Mouse (Mus musculus) cerebellum, adult 8-10 months (tissue): ENCODE results near the gene Pdpk1.
"Not testable (repeated sequence)": the region's sequence is repeated elsewhere in the genome, so short reads cannot be mapped to it uniquely, and the experiment has no call there.

Source experiments
- DNase-seq: peaks from one replicate; pipeline ENCODE4 v3.0.0; 2022

The Pdpk1 gene

DNA sequence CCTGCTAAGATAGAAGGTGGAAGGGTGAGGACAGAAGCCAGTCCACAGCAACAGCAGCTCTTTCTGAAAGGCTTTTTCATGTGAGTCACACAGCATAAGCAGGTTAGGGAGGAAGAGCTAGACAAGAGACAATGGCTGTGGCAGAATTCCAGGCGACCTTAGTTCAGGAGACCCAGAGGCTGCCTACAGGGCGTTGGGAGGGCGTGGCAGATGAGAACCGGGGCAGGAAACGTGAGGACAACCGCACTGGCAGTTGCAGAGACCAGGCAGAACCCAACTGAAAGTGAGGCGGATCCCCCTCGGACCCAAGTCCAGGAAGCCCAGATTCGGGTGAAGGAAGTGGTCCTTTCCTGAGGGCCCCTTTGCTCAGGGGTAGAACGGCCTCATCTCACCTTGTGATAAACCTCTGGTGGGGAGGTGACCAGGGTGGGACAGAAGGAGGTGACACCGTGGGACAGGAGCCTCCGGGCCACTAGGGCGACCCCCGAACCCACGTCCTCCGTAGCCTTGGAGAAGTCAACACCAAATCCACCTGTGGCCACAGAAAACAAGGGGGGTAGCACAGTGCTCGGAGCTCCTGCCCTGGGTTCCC, 12.0 kb upstream of the Pdpk1 start:
- no peak for DNase-seq

DNA sequence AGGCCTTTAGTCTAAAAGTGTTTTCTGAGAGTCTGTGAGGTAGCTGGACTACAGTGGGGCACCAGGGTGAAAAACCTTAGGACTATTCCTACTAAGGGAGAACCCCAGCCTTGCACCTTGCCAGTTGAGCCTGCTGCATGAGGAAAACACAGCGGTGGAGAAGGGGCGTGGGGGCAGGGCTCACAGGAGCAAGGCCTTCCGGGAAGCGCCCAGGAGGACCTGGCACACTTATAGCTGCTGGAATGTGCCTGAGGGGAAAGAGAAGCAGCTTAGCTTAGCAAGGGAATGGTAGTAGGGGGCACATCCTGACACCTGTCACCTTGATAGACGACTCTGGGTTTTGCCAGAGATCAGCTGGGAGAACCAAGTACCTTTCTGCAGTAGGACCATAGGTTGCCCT, 10.7 kb upstream of the Pdpk1 start:
- DNase-seq = no peak

DNA sequence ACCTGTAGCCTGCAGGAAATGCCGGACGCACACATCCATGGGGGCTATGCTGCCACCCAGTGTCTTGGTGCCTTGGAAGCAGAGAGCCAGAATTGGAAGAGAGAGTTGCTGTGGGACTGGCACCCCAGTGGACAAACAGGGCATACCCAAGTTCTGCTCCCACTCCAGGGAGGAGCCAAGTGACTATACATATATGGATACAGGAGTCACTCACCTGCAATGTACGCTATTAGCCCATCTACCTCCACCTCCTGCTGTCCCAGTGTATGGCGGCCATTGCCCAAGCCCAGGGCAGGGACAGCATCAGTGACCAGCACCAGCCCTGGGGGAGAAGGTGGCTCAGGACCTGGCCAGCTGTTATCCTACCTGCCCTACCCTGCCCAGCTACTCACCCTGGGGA, 6.8 kb upstream of the Pdpk1 start:
- DNase-seq = no peak

DNA sequence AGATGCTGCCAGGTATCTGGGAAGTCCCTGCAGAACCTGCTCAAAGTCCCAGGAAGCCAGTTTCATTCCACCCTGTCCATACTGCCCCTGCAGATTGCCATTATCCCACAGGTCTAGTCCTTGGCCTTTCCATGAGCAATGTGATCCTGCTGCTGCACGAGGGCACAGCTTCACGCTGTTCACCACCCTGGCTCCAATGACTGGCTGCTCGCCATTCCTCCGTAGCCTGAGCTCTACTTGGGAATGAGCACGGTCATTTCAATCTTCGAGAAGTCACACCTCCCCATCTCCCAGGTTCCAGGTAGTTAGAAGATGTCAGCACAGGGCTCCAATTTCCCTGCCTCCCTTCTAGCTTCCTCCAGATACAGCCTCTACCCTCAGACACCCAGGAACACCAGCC, 6.4 kb upstream of the Pdpk1 start:
- DNase-seq = no peak

DNA sequence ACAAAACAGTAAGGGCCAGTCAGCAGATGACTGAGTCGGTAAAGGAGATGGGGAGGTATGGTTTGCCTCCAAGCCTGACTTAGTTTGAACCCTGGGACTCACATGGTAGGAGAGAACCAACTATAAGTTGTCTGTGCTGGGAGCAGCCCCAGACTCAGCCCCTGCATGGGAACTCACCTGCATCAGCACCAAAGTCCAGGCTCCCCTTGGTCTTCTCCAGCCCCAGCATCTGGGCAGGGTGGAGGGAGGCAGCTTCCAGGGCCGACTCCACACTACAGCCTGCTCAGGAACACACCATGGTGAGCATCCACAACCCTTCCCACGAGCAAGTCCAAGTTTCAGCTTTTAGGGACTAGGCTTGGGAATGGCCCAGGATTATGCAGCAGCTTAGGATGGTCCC, 5.7 kb upstream of the Pdpk1 start:
- no peak for DNase-seq

DNA sequence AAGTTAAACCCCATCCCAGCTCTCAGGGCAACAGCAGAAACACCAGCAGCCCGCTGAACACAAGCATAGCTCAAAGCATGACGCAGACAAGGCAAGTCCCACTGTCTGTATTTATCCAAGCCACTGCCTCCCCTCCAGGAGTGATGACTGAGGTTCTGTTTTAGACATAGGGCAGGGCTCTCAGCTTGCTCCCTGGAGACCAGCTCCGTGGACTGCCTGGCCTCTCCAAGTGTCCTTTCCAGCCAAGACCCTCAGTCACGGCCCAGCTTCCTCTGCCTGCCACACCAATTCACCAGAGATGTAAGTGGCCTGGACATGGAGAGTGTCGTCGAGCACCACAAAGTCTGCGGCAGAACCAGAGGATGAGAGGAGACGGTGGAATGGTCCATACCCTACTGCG, 5.0 kb upstream of the Pdpk1 start:
- no peak for DNase-seq

DNA sequence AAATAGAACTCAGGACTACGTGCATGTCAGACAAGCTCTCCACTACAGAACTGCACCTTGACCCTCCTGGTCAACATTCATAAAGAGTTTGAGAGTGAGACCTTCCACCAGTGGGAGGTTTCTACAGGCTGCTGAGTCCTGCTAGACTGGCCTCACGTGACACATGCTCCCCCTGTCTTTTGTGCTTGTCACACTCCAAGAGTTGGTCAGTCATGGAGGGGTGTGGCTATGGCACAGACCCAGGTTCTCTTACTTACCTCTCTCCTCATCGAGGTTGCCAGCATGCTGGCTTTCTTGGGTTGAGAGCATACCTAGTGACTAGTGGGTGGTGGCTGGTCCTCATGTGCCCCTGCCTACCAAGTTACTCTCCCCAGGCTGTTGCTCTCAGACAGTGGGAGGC, 3.7 kb upstream of the Pdpk1 start:
- DNase-seq = no peak

DNA sequence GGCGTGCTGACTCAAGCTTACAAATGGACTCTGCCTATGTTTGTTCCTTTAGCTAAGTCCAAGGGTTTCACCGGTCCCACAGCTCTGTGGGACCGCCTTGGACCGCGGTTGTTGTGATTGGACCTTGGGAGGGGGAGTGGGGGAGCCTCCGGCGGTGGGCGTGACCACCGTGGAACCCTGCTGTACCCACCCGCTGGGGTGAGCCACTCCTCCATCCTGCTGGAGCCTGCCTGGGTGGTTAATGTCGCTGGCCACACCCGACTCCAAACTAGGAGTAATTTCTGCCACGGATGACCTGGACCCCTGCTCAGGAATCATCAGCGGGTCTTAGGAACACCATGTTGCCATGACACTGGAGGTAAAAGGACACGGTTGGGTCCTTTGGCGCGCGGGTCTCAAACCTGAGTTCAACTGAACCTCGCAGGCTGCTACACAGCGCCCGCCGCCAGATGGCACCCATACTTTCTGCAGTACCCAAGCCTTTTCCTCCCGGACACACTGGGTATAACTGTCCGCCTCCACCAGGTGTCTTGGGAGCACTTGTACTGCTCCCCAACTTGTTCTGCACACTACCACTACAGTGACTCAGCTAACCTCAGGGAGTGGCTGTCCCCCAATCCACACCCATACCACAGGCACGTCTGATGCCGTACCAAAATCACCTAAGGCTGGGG, 1.3 kb upstream of the Pdpk1 start:
- peak; percentile 77 for DNase-seq

DNA sequence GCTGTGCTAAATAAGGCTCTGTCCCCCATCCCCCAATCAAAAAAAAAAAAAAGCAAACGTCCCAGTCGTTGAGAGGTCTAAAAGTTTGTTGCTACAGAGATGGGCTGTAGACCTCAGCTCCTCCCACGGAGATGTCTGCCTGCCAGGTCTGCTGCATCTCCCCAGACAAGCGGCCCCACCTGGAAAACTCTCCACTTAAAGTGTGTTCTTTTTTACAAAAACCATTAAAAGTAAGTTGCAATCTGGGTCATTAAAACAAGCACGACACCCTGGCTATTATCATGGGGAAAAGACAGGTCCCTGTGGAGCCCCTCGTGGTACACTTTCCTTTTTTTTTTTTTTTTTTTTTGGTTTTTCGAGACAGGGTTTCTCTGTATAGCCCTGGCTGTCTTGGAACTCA, 658 bp upstream of the Pdpk1 start:
- DNase-seq = no peak

DNA sequence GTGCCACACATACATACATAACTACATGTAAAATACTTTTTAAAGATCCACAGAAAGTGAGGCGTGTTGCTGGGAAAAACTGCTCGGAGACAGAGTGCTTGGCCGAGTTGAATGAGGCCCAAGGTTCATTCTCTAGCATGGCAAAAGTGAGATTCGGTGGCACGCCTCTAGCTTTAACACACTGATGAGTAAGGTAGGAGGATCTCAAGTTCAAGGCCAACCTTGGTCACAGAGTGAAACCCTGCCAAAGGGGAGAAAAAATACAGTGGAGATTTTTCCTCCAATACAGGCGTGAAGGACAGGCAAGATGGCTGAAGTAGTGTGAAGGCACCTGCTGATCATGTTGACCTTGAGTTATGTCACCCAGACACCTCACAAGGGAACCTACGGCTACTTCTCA, 1.3 kb downstream of the Pdpk1 start:
- no peak for DNase-seq

DNA sequence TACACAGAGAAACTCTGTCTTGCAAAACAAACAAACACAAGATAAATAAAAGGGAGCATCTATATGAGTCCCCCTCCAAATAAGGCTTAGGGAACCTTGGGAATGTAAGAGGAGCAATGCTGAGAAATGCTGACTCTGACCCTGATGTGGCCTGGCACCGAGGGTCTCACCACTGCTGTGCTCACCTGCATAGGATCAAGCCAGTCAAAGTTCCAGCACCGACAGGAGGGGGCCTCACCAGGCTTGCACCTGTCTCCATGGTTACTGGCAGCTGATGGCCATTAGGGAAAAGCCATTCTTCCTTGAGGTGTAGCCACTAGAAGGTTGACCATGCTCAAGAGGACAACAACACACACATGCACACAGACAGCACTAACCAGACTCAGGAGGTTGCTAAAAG, 7.8 kb downstream of the Pdpk1 start:
- DNase-seq = no peak

DNA sequence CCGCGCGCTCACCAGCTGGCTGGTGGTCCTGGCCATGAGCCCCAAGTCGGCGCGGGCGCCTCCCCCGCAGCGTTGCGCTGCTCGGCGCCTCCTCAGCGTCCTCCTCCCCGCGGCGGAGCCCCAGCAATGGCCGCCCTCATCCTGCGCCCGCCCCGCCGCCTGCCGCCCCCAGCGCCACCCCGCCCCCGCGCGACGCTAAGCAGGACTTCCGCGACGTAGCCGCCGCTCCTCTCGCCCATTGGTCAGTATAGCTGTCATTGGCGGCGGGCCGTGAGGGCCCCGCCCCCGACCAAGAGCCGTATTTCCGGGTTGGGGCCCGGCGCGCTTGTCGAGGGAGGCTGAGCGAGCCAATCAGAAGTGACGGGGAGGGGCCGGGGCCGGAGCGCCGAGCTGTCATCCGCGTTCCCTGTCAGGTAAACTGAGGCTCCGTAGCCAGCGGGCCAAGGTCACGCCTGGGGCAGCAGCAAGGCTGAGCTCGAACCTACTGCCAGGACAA, 9.3 kb downstream of the Pdpk1 start:
- DNase-seq = peak; percentile 97

DNA sequence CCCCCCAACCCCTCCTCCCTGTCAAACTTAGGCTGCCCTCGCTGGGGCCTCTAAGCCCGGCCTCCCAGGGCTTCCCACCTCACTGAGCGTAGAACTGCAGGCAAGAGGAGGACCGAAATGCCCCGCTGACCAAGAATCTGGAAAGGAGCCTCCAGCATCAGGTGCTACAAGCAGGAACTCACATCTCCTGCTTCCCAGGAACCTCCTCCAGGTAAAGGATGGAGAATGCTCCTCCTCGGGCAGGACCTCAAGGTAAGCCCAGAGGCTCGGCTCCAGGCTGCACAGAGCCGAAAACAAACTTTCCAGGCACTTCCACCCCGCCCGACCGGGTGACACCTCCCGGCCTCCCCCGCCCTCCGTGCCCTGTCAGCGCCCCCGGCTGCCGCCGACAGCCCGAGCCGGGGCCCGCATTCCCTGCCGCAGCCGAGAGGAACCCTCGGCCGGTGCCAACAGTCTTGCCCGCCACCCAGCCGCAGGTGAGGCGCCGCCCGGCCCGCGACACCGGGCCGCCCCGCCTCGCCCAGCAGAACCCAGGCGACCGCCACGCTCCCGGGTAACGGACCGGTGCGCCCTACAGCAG, 9.8 kb downstream of the Pdpk1 start:
- no peak for DNase-seq

DNA sequence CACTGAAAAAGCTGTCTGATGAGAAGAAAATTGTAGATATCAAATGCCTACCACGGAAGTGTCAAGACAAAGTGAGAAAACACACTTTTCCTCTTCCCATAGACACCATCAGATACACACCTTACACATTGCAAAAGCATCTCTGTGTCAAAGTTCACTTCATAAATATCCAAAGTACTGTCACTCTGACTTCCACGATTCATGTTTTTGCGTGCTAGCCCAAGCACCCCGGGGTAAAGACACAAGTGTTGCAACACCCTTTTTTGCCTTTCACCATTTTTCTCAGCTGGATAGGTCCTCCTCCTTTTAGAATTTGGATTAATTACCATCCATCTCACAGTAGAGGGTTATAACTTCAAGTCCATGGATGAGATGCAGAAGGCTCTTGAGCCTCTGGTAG, 10.8 kb downstream of the Pdpk1 start:
- DNase-seq = no peak

DNA sequence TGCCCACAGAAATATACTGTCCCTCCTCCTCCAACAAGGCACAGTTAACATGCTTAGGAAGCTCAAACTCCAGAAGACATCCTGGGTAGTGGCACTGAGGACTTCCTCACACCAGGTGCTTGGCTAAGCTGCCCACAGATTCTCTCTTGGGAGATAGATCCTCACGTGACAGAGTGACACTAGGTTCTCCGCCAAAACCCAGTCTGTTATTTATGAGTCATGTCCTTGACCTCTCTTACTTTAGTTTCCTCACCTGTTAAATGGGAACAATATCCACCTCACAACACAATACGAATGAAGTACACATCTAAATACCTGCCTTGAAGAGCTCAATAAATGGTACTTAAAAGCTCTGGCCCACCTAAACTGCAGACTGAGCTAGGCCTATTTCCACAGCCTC, 11.5 kb downstream of the Pdpk1 start:
- DNase-seq = no peak

DNA sequence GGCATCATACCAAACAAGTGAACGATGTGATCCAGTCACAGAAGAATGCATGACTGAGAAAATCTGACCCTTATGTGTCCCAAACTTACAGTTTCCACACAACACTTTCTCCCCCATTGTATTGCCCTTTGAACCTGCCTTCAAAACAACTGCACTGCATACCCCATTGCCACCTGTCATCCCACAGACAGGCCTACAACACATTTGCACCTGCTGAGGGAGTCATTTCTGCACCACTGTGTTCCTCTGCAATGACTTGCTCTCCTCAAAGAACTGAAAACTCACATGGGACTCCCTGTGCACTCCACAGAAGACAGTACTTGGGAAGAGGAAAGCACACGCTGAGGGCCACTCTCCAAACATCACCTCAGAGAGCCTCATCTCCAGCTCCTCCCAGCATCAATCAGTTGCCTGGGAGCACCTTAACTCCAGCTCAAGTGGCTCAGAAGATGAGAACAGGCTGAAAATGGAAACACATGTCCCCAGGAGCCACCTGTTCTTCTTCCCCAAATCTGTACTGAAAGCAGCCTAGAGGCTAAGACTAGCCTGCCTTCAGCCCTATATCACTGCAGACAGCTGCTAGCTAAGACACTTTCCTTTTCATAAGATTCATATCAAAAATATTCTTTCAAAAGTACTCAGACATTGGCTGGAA, 13.4 kb downstream of the Pdpk1 start:
- no peak for DNase-seq

DNA sequence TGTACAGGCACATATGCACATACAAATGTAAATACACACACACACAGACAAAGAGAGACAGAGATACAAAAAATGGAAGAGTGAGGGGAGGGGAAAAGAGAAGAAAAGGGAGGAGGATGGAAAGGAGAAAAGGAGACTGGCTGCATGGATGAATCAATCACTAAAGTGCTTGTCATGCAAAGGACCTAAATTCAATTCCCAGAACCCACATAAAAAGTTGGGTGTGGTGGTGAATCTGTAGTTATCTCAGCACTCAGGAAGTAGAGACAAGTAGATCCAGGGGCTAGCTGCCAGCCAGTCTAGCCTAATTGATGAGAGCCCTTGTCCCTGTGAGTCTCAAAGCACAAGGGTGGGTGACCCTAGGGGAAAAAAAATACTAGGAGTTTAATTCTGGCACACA, 16.7 kb downstream of the Pdpk1 start:
- DNase-seq = no peak

DNA sequence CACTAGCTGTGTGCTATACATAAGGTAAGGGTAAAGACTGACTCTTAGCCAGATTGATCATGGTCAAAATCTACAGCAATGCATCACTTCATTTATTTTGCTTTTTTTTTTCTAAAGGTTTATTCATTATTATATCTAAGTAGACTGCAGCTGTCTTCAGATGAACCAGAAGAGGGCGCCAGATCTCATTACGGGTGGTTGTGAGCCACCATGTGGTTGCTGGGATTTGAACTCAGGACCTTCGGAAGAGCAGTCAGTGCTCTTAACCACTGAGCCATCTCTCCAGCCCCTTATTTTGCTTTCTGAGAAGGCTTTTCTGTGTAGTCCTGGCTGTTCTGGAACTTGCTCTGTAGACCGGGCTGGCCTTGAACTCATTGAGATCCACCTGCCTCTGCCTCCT, 17.8 kb downstream of the Pdpk1 start:
- DNase-seq = not testable (repeated sequence)

DNA sequence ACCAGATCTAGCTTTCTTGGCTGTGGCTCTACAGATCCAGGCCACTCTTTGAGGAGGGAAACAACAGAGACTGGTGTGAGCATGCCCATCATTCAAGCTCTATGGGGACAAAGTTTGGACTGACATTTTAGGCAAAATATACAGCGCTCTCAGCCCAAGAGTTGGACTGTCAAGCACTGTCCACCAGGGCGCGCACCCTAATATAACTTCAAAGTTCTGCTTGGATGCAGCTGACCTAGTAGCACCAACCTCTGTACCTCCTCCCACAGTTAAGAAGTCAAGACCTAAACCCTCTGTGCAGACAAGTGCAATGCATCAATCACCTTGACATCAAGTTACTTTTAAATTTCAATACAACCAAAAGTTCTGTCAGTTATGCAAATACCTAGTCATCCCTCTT, 19.2 kb downstream of the Pdpk1 start:
- DNase-seq = no peak

DNA sequence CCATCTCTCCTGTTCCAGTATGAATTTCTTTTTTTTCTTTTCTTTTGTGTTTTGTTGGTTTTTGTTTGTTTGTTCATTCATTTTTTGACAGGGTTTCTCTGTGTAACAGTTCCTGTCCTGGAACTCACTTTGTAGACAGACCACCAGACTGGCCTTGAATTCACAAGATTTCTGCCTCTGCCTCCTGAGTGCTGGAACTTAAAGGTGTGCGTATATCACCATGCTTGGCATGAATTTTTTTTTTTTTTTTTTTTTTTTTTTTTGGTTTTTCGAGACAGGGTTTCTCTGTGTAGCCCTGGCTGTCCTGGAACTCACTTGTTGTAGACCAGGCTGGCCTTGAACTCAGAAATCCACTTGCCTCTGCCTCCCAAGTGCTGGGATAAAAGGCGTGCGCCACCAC, 21.5 kb downstream of the Pdpk1 start:
- DNase-seq = not testable (repeated sequence)

DNA sequence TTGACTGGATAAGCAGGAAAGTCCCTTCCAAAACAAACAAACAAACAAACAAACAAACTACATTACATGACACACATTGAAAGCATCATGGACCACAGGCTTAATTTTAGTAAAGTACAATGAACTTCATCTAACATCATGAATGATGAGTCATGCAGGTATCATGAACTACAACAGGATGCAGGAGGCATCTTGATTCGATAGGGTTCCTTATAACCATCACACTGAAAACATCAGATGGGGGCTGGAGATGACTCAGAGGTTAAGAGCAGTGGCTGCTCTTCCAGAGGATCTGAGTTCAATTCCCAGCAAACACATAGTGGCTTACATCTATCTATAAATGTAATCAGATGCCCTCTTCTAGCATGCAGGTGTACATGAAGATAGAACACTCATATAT, 23.1 kb downstream of the Pdpk1 start:
- DNase-seq = no peak

DNA sequence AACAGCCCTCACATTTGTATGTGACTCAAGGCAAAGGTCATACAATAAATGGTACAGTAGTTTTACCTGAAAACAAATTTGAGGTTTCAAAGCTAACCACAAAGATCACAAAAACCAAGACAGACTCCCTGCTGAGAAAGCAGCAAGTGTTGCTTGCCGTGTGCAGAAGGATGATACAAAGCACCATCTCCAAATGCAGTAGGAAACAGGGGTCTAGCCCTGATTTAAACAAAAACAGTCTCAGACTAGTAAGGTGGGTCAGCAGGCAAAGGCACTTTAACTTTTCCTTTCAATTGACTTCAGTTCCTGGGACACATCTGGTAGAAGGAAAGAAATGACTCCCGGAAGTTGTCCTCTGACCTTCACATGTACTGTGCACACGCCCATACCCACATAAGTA, 23.9 kb downstream of the Pdpk1 start:
- no peak for DNase-seq

DNA sequence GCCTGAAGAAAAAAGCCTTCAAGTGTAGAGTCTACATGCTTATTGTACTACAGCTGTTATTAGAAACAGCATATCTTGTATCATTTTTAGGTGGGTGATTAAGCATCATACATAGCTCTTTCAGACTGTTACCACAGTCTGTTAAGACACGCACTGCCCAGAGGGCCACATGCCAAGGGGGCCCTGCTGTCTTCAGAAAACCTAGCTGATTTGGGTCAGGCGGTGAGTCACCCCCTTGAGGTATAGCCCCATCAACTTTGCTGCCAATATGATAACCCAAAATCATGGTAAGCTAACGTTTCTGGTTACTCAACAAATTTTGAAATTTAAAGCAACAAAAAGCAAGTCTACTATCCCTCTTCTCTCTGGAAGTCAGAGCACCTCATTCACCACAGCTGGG, 31.3 kb downstream of the Pdpk1 start:
- DNase-seq = no peak

DNA sequence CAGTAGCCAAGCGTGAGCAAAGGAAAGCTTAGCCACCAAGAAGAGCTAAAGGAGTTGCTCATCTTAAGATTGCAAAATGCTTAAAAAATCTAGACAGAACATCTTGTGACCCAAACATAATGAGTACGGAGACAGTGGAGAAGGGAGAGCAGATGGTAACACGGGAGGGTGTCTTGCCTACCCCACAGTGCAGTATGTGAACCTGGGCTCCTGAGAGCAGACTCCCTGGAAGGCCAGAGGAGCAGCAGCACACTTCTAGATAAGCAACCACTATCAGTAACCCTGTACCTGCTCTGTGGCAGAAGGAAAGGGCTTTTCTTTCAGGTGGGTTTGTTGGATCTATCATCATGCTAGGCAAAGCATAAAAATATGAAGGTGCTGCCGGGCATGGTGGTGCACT, 37.7 kb downstream of the Pdpk1 start:
- peak; percentile 38 for DNase-seq
